Mouse (Mus musculus) left cerebral cortex, adult 2 months (tissue): ENCODE measurements at regions not wholly inside any gene's neighbourhood (a gene's known extent, or its start where the extent isn't known, plus 50 kb on each side); places are given as distances from the start of the nearest gene placed in this dataset.

Experiments
- DNase-seq, 2 experiments: peaks; one replicate each; pipeline ENCODE4 v3.0.0; 2021 to 2022; ENCODE audit warnings: low spot score in 2 of 2, mixed read lengths in 1 of 2; ENCODE audit errors: extremely low spot score in 1 of 2
- H3K27ac ChIP-seq: fragments of 200-600 bp; 2 replicates; pipeline ENCODE4 v1.8.1; 2022
- H3K4me3 ChIP-seq: fragments of 200-600 bp; 2 replicates; pipeline ENCODE4 v1.8.1; 2022
- CTCF ChIP-seq: fragments of 200-600 bp; IDR thresholded peaks from 2 replicates; pipeline ENCODE4 v1.8.1; 2022; ENCODE audit warnings: antibody characterized with exemption, mild to moderate bottlenecking, moderate library complexity
- intact Hi-C: fragments of 180-260 bp; cut with DNase I; formaldehyde crosslinking; loops from one replicate; pipeline ENCODE4 v1.15.1; 2025

DNA sequence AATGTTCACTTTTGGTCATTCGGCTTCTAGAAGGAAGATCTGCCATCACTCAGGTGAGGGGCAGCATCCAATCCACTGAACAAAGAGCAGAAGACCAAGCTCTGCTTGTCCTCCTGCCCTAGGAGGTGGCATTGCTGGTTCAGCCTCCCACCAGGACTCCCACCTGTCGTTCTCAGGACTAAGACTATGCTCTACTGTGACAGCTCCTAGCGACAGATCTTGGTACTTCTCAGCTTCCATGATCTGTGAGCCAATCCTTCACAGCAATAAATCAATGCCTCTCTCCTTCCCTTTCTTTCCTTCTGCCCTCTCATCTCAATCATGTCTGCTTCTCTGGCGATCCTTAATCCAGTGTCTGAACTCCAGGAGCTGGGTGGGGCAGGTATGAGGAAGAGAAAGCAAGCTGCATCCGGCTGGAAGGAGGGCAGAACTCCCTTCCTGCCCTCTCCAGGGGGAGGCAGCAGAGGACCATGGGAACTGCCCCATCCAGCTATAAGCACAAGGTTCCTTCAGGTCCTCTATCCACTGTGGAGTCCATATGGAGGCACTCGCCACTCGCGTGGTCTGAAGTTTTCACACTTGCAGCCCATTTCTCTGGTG lies 54.8 kb upstream of the Btrc start:
- intact Hi-C loops = loop anchor here (2.0 kb wide), 1 partner anchor 126 kb away; no protein-coding TSS in a partner anchor
- TF ChIP-seq CTCF = peak; percentile 57
- Histone ChIP-seq H3K27ac (no peak overlapping the region), H3K4me3 (no peak overlapping the region)
- peak; percentile 43 to 59 for DNase-seq

DNA sequence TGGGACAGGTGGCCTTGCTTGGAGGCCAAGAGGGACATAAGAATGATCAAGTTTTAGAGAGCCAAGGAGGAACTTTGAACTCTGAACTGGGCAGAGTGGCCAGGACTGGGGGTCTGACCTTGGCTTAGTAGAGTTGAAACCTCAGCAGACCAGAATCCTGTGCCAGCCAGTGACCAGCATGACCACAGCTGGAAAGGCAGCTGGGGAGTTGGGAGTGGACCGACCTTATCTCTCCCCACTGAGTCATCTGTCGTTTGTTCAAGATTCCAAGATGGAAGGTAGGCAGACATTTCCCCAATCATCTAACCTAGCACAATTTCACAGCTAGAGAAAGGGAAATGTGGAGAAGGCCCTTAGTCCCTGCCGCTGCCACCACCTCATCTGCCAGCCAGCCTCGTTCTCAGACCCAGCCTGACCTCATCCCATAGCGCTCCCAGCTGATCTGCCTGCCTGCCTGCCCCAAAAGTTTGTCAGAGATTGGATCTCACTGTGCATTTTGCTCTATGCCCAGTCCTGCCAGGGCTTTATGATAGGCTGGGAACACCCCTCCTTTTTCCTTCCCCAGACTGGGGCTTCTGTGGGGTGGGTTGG lies 53.1 kb upstream of the Btrc start:
- peak overlapping the region; percentile 26; the same call in 1 of the 2 replicates for H3K27ac ChIP-seq
- peak overlapping the region; percentile 4 for H3K4me3 ChIP-seq
- intact Hi-C loops = no loop called here
- TF ChIP-seq CTCF = no peak
- no peak for DNase-seq

DNA sequence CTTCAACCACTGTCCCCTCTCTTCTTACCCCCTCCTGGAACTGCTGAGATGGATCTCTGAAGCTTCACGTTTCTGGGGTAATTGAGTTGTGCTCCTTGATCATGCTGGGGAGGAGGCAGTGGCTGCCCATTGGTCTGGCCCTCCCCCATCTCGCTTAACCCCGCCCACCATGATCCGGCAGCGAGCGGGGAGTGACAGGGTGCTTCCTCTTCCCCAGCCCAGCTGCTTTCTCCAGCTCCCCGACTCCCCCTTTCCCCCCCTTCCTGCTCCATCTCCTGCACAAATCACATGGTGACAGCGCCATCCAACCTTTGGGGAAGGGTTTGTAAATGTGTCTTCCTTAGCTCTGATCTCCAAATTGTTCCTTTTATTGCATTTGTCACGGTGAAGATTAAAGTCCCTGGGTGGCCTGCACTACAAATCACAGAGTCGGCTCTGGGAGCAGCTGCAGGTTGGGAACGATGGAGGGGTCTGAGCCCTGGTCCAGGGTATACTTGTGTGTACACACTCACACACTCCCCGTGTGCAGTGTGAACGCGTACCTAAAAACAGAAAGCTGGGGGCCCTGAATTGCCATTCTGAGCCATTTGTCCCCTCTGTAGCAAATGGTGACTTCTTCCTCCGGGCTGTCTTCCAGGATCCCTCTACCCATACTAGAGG lies 52.5 kb upstream of the Btrc start:
- intact Hi-C loops = no loop called here
- Histone ChIP-seq H3K4me3 (peak overlapping the region; percentile 4), H3K27ac (peak overlapping the region; percentile 26)
- TF ChIP-seq CTCF = no peak
- peak; percentile 58 to 64 for DNase-seq

DNA sequence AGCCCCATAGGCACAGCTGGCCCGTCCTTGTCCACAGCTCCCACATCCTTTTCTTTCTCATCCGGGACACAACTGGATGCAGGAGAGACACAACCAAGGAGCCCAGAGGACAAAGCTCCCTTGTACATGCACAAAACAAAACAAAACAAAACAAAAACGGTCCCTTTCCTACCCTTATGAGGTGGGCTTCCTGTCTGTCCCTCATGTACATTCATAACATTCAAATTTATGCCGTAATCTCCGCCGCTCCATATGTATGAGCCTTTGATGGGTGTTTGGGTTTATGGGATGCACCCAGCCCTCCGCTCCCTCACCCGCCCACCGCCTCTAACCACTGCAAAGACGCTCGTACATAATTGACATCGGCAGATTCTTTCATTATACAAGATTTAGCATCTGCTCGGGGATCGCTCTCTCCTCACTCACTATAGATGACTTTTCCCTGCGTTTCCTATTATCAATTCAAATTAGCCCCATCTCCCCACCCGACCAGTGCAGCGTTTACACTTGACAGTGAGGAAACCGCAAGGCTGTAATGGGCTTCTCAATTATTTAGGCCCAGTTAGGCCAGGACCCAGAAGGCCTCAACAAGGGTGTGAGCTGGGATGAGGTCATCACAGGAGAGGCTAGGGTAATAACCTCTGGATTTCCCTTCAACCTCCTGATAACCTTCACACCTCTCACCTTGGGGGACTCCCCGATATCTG lies 51.5 kb upstream of the Btrc start:
- H3K4me3 ChIP-seq = no peak overlapping the region
- DNase-seq = no peak
- no peak overlapping the region; the same call in 1 of the 2 replicates for H3K27ac ChIP-seq
- TF ChIP-seq CTCF = no peak
- intact Hi-C loops = no loop called here

DNA sequence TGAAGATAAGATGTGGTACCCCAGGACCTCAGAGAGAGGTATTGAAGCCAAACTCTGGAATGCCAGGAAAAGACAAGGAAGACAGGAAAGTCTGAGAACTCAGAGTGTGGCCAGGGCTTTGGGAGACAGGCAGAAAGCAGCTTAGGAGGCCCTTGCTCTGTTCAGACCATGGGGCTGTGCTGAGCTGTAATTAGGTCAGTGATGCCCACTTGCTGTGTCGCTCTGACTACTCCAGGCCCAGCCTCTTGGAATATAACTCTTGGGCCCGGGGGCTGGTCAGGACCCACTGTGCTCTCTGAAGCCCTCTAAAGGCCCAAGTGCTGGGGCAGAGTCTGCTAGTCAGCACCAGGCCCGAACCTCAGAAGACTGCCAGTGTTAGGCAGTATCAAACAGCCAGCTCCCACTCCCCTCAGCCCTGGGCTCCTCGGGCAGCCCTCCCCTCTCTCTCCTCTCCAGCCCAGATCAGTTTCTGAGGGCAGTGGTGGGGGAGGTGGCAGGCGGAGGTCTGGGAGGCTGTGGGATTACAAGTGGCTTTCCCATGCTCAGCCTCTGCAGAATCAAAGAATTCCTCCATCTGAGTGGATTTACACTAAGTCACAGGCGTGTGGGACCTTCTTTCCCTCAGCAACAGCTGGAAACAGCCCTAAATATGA lies 50.7 kb upstream of the Btrc start:
- intact Hi-C loops = no loop called here
- H3K4me3 ChIP-seq = no peak overlapping the region
- DNase-seq = no peak
- no peak for TF ChIP-seq CTCF
- H3K27ac ChIP-seq = no peak overlapping the region
